Mouse (Mus musculus) ES-Bruce4 (cell line): ENCODE data around the gene Tnc. TPM values are rescaled to one million over a fixed set of nuclear protein-coding genes. Genes with fewer than 3 reads are reported as not detected.

Experiments used
- H3K27ac ChIP-seq: 2 replicates; pipeline ENCODE4 v1.5.1; 2012; ENCODE audit warnings: low read length, inconsistent platforms; ENCODE audit not compliant: insufficient read depth
- H3K27me3 ChIP-seq: 2 replicates; pipeline ENCODE4 v1.6.1; 2012; ENCODE audit warnings: mild to moderate bottlenecking, low read length, inconsistent platforms; ENCODE audit not compliant: control insufficient read depth, poor library complexity, insufficient read depth, severe bottlenecking
- H3K36me3 ChIP-seq: 2 replicates; pipeline ENCODE4 v1.6.1; 2012; ENCODE audit warnings: inconsistent platforms, mild to moderate bottlenecking, low read length, moderate library complexity; ENCODE audit not compliant: control insufficient read depth, poor library complexity, insufficient read depth, severe bottlenecking
- H3K4me1 ChIP-seq: one replicate; pipeline ENCODE4 v1.8.1; 2011; ENCODE audit warnings: low read length; ENCODE audit not compliant: control insufficient read depth, insufficient read depth
- H3K4me3 ChIP-seq: 2 replicates; pipeline ENCODE4 v1.5.1; 2011; ENCODE audit warnings: low read depth, mild to moderate bottlenecking, low read length
- H3K9ac ChIP-seq: 2 replicates; pipeline ENCODE4 v1.6.1; 2012; ENCODE audit warnings: low read depth, mild to moderate bottlenecking, inconsistent platforms; ENCODE audit not compliant: poor library complexity, severe bottlenecking
- H3K9me3 ChIP-seq: replicated peaks from 2 replicates; pipeline ENCODE4 v1.6.1; 2012; ENCODE audit warnings: mild to moderate bottlenecking, low read length, inconsistent platforms; ENCODE audit not compliant: control insufficient read depth, poor library complexity, insufficient read depth, severe bottlenecking
- CTCF ChIP-seq: IDR thresholded peaks from one replicate; pipeline ENCODE4 v1.8.1; 2011; ENCODE audit warnings: low read depth, low read length
- EP300 ChIP-seq: IDR thresholded peaks from 2 replicates; pipeline ENCODE4 v1.6.1; 2011; ENCODE audit warnings: low read depth, low read length; ENCODE audit not compliant: insufficient read depth
- POLR2A ChIP-seq: IDR thresholded peaks from one replicate; pipeline ENCODE4 v1.8.1; 2011; ENCODE audit warnings: low read length; ENCODE audit not compliant: insufficient read depth
- polyA plus RNA-seq: library from polyadenylated mRNA; stranded (reverse); fragments of >200 nt; gene quantifications from 2 replicates; pipeline ENCODE4 v1.2.4, GENCODE M21; 2011; ENCODE audit warnings: low read depth; ENCODE audit not compliant: missing spikeins, insufficient read depth, insufficient read length

The Tnc gene
- polyA plus RNA-seq, 1 experiment: 8.2 TPM

DNA sequence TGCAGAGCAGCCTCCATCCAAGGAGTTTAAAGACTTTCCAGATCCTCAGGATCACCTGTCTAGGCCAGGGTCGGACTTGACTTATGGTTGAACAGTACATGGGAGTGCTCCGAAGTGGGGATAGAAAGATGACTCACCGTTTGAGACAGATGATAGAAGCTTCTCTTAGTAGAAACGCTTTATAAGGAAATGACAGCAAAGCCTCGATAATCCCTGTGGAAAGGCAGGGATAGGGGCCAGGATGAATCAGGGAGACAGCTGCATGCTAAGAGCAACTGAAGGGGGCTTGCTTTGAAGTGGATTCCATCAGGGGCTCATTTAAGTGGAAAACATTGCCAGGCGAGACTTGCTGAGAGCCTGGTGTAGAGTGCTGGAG lies 12.0 kb upstream of the Tnc start:
- no peaks in the 10 kb centered on the region for H3K27me3 ChIP-seq
- no peaks in the 10 kb centered on the region for H3K9me3 ChIP-seq
- no peak overlapping the region for H3K27ac ChIP-seq
- H3K9ac ChIP-seq: no peak overlapping the region
- no peaks in the 10 kb centered on the region for H3K36me3 ChIP-seq
- no peaks in the 10 kb centered on the region for H3K4me1 ChIP-seq
- TF ChIP-seq EP300 (no peak), CTCF (no peak), POLR2A (no peak)
- H3K4me3 ChIP-seq: no peak overlapping the region

DNA sequence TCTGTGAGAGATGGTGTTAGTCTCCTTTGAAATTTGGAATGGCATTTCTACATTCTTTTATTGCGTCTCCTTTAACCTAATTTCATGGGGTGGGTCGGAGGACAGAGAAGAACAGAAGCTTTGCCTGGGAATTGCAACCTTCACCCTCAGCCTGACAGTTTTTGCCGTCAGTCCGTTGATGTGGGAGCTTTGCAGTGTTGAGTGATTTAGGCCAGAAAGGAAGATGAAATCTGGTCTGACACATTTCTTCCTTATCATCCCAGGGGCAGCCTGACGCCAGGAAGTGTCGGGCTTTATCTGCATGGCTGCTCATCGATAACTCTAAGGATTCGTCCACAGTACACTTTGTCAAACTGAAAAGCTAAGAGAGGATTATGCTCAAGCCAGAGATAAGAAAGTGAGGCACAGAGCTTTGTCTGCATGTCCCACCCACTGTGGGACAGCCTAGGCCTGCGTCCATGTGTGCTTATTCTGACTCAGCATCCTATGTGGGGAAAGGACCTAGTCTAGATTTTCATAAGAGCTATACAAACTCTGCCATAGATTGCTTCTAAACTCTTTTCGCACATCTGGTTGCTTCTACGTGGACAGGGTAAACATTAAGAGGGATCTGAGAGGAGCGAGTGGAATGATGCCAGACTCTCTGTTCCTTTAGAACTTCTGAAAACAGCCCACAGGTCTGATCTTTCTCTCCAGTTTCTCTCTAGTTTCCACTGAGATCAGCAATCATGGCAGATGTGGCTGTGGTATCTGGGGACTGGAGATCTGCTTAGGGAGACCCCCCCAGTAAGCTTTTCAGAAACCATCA lies 11.4 kb upstream of the Tnc start:
- Histone ChIP-seq H3K4me3 (no peak overlapping the region), H3K9me3 (no peaks in the 10 kb centered on the region), H3K36me3 (no peaks in the 10 kb centered on the region), H3K27me3 (no peaks in the 10 kb centered on the region), H3K9ac (no peak overlapping the region), H3K4me1 (no peaks in the 10 kb centered on the region), H3K27ac (no peak overlapping the region)
- TF ChIP-seq CTCF: no peak
- TF ChIP-seq POLR2A: no peak
- TF ChIP-seq EP300: no peak

DNA sequence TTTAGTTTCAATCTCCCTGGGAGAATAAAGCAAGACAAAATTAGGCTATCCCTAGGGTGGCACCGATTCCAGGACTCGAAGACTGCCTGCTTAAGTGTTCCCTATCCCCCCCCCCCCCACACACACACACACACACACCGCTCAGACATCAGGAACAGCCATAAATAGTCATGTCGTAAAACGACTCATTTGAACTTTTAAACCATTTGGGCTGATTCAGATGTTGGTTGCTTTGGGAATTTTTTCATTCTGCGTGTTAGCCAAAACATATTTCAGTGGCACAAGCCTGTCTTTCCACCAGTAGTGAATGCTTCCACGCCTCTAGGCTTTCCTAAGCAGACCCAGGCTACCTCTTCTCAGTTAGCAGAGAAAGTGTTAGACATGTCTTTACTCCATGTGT lies 1.4 kb upstream of the Tnc start:
- Histone ChIP-seq H3K4me1 (no peaks in the 10 kb centered on the region), H3K9me3 (no peaks in the 10 kb centered on the region), H3K36me3 (no peaks in the 10 kb centered on the region), H3K27ac (no peak overlapping the region), H3K9ac (no peak overlapping the region), H3K27me3 (no peaks in the 10 kb centered on the region), H3K4me3 (no peak overlapping the region)
- TF ChIP-seq CTCF (no peak), EP300 (no peak), POLR2A (no peak)

DNA sequence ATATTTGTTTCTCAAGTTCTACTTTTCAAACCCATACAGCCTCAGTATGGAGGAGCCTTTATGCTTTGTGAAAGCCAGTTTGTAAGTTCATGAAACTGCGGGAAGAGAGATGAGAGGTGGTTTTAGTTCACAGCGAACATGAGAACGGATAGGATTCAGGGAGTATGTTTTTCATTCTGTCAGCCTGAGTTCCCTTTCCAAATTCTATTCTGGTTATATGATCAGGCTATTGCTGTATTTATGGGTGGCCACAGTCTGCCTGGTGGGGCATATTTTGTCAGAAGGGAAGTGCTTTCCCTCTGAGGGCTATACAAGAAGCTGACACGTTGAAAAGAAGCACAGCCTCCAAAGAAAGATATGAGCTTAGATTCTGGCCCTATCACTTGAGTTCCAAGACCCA lies 2.9 kb downstream of the Tnc start:
- TF ChIP-seq POLR2A: no peak
- no peak for TF ChIP-seq CTCF
- no peak for TF ChIP-seq EP300
- H3K9me3 ChIP-seq: no peaks in the 10 kb centered on the region
- no peak overlapping the region for H3K27ac ChIP-seq
- H3K27me3 ChIP-seq: no peaks in the 10 kb centered on the region
- H3K36me3 ChIP-seq: no peaks in the 10 kb centered on the region
- no peaks in the 10 kb centered on the region for H3K4me1 ChIP-seq
- H3K9ac ChIP-seq: no peak overlapping the region
- no peak overlapping the region for H3K4me3 ChIP-seq

DNA sequence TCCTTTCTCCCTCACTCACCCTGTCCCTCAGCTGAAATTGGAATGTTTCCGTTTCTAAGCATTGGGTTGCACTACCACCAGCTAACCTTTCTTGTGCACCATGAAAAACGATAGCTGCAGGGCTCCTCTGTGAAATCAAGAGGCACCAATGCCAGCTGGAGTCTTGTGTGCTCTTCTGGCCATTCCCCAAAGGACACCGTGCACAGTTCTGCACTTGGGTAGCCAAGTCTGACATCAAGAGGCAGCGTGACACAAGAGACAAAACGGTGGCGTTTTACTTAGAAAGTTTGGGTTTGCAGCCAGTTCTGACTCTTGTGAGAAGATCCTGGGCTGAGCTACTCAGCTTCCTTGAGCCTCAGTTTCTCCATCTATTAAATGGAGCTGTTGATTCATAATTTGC lies 3.4 kb downstream of the Tnc start:
- no peaks in the 10 kb centered on the region for H3K4me1 ChIP-seq
- H3K27ac ChIP-seq: no peak overlapping the region
- H3K9ac ChIP-seq: no peak overlapping the region
- no peak overlapping the region for H3K4me3 ChIP-seq
- no peaks in the 10 kb centered on the region for H3K36me3 ChIP-seq
- no peaks in the 10 kb centered on the region for H3K9me3 ChIP-seq
- no peaks in the 10 kb centered on the region for H3K27me3 ChIP-seq
- TF ChIP-seq CTCF (no peak), EP300 (no peak), POLR2A (no peak)

DNA sequence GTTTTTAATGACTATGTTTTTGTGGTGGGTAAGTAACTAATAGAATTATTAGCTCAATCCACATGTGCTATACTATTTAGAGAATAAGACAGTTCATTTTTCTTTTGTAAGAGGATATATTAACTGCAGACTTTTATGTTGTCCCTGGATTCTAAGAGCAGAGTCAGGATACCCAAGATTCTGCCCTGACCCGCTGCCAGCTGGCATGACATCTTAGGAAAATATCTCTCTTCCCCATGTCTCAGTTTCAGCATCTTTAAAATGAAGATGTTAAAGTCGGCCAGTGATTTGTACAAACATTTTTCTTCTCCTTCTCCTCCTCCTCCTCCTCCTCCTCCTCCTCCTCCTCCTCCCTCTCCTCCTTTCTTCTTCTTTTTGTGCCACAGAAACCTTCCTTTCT lies 7.7 kb downstream of the Tnc start:
- no peaks in the 10 kb centered on the region for H3K27me3 ChIP-seq
- no peak overlapping the region for H3K9ac ChIP-seq
- H3K4me3 ChIP-seq: no peak overlapping the region
- H3K36me3 ChIP-seq: no peaks in the 10 kb centered on the region
- no peak overlapping the region for H3K27ac ChIP-seq
- H3K9me3 ChIP-seq: no peaks in the 10 kb centered on the region
- no peaks in the 10 kb centered on the region for H3K4me1 ChIP-seq
- TF ChIP-seq EP300 (no peak), POLR2A (no peak)
